Mouse (Mus musculus): ENCODE data around the gene Frrs1l.

The Frrs1l gene

DNA sequence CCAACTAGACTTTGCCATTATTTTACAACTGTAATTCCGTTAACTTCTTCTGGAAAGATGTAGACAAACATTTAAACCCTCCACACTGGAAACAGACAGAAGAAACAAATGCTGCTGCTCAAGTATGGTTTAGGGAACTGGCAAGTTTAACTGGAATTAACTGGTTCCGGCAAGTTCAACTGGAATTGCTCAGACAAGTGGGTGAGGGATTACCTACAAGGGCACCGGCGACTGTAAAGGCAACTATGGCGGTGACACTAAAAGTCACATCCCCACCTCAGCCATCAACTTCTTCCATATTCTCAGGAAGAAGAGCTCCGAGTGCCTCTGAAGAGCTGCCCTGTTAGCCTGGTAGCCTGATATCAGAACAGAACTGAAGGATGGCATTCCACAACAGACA lies 75.9 kb downstream of the Frrs1l start:
- no peak for DNase-seq (ENCODE audit: low spot score)

GRCm38 (mm10) chr4:56912382-56913001 lies 77.7 kb downstream of the Frrs1l start:
- DNase-seq (ENCODE audit: low spot score) = no peak

DNA sequence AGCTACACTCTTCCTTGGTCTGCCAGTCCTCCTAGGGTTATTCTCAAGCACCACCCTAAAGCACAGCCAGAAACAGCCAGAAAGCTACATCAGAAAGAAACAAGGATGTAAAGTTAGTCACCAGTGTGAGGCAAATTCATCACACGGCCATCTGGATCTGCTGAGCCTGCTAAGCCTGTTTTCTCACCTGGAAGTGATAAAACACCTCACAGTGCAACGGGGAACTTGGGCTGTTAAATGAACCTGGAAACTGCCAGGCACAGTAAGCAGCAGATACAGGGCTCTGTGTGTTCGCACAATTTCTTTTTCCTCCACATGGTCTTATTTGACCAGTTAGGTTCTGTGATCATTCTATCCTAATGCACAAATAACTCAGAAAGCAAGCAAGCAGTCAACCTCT lies 80.6 kb downstream of the Frrs1l start:
- no peak for DNase-seq (ENCODE audit: low spot score)

DNA sequence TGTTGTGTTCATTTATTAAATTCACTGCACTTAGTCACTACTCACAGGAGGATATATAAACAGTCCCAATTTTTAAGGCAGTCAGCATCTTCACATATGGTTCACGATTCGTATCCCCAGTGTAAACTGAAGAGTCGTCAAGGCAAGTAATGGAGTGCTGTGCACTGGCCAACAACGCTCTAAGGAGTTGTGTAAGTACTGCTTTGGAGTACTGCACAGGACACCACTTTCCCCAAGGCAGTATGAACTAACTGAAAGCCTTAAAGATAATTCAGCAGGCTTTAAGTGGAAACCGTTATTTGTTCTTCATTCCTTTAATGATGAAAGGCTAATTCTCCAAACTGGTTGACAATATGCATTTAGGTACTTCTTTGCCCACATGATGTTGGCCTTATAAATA lies 82.5 kb downstream of the Frrs1l start:
- no peak for DNase-seq (ENCODE audit: low spot score)
